Mouse (Mus musculus): ENCODE measurements around the gene Setmar. TPM values are rescaled to one million over a fixed set of nuclear protein-coding genes. Genes with fewer than 3 reads are reported as not detected.

Gene Setmar
- polyA plus RNA-seq, 1 experiment from 2014 or later = 10.4 TPM

DNA sequence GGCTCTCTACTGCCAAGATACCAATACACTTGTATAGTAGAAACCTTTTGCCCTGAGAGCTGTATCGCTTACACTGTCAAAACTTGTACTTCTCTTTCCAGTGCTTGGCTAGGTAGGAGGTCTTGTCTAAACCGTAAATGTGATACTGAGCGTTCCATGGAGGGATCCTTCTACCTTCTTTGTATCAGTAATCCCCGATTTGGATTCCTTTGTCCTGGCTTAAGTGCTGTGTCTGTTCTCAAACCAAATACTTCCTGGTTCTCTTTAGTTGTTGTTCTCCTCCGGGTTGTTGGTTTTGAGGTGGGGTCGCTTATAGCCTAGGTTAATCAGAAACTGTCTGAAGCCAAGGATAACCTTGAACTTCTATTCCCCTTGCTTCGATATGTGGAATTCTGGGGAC lies 6.1 kb downstream of the Setmar start:
- DNase-seq (ENCODE audit: low spot score) = no peak
- Histone ChIP-seq H3K4me1 (ENCODE audit: control insufficient read depth, insufficient read depth, low read length) (no peaks in the 10 kb centered on the region), H3K4me3 (ENCODE audit: low read depth, low read length) (no peak overlapping the region), H3K36me3 (replicated peaks; ENCODE audit: control insufficient read depth, insufficient read depth, low read depth, low read length) (no peaks in the 10 kb centered on the region), H3K9me3 (replicated peaks; ENCODE audit: control insufficient read depth, low read length) (no peaks in the 10 kb centered on the region), H3K27ac (replicated peaks; ENCODE audit: low read depth, low read length) (no peak overlapping the region), H3K27me3 (ENCODE audit: control insufficient read depth, insufficient read depth, low read length) (no peaks in the 10 kb centered on the region), H3K9ac (replicated peaks; ENCODE audit: low read length) (no peak overlapping the region), H3K4me2 (ENCODE audit: low read depth, low read length) (no peak overlapping the region)
- WGBS = 88% methylated on average over 7 of the region's 7 CpGs
- no peak for ATAC-seq (replicated peaks; ENCODE audit: insufficient number of reproducible peaks, low FRiP score, low TSS enrichment, low read depth)

DNA sequence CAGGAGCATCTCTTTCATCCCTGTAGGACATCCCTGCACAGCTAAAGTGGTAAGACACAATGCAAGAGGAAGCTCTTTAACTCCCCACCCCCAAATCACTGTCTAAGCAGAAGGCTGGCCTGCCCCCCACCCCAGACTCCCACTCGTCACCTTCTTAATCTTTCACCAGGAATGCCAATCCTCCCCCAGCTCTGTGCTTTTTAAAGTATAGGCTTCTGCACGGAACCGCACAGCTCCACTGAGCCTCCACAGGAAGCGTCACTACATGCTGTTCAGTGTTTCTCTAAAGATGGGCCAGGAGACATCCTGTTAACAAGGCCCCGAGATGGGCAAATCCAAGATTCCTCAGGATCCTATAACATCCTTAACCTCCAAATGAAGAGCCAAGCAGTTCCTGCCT lies 8.2 kb downstream of the Setmar start:
- Histone ChIP-seq H3K4me1 (ENCODE audit: control insufficient read depth, insufficient read depth, low read length) (no peaks in the 10 kb centered on the region), H3K27ac (replicated peaks; ENCODE audit: low read depth, low read length) (no peak overlapping the region), H3K27me3 (ENCODE audit: control insufficient read depth, insufficient read depth, low read length) (no peaks in the 10 kb centered on the region), H3K4me3 (ENCODE audit: low read depth, low read length) (no peak overlapping the region), H3K9me3 (replicated peaks; ENCODE audit: control insufficient read depth, low read length) (no peaks in the 10 kb centered on the region), H3K9ac (replicated peaks; ENCODE audit: low read length) (no peak overlapping the region), H3K4me2 (ENCODE audit: low read depth, low read length) (no peak overlapping the region), H3K36me3 (replicated peaks; ENCODE audit: control insufficient read depth, insufficient read depth, low read depth, low read length) (no peaks in the 10 kb centered on the region)
- ATAC-seq (replicated peaks; ENCODE audit: insufficient number of reproducible peaks, low FRiP score, low TSS enrichment, low read depth) (no peak), DNase-seq (ENCODE audit: low spot score) (no peak)
- 82% methylated on average over 5 of the region's 5 CpGs for WGBS

DNA sequence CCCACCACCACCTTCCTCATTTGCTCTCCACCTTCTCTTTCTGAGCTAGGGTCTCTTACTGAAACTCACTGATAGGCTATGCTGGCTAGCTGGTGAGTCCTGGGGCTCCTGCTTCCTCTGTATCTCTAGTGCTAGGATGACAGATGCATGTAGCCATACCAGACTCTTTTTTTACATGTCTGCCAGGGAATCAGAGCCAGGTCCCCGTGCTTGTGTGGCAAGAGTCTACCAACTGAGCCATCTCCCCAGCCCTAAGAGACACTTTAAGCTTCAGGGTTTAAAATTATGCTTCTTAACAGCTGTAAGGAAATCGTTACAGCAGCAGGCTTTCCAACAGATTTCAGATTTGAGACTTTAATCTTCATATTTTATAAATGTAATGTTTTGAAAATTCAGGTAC lies 9.1 kb downstream of the Setmar start:
- WGBS = 88% methylated on average over 2 of the region's 2 CpGs
- H3K4me3 ChIP-seq (ENCODE audit: low read depth, low read length) = no peak overlapping the region
- no peak for ATAC-seq (replicated peaks; ENCODE audit: insufficient number of reproducible peaks, low FRiP score, low TSS enrichment, low read depth)
- H3K4me1 ChIP-seq (ENCODE audit: control insufficient read depth, insufficient read depth, low read length) = no peaks in the 10 kb centered on the region
- no peak overlapping the region for H3K27ac ChIP-seq (replicated peaks; ENCODE audit: low read depth, low read length)
- no peak overlapping the region for H3K9ac ChIP-seq (replicated peaks; ENCODE audit: low read length)
- no peak for DNase-seq (ENCODE audit: low spot score)
- no peaks in the 10 kb centered on the region for H3K27me3 ChIP-seq (ENCODE audit: control insufficient read depth, insufficient read depth, low read length)
- no peak overlapping the region for H3K4me2 ChIP-seq (ENCODE audit: low read depth, low read length)
- H3K36me3 ChIP-seq (replicated peaks; ENCODE audit: control insufficient read depth, insufficient read depth, low read depth, low read length) = no peaks in the 10 kb centered on the region
- no peaks in the 10 kb centered on the region for H3K9me3 ChIP-seq (replicated peaks; ENCODE audit: control insufficient read depth, low read length)

DNA sequence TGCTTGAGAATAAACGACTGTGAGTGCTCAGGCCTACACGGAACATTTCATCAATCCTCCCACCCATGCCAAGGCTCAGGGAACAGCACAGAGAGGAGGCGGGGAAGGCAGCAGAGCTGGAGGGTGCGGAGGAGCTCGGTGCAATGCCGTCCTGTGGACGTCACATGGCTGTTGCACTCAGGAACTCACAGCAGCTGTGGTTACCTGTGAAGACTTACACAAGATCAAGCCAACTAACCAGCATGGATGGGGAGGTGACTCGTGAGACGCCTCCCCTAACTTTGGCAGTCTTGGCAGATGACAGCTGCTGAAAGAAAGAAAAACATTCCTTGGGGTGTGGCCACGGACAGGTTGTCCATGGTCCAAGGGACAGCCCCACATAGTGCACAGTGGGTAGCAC lies 9.8 kb downstream of the Setmar start:
- WGBS = 92% methylated on average over 10 of the region's 10 CpGs
- no peaks in the 10 kb centered on the region for H3K27me3 ChIP-seq (ENCODE audit: control insufficient read depth, insufficient read depth, low read length)
- H3K27ac ChIP-seq (replicated peaks; ENCODE audit: low read depth, low read length) = no peak overlapping the region
- ATAC-seq (replicated peaks; ENCODE audit: insufficient number of reproducible peaks, low FRiP score, low TSS enrichment, low read depth) (no peak), DNase-seq (ENCODE audit: low spot score) (no peak)
- no peaks in the 10 kb centered on the region for H3K36me3 ChIP-seq (replicated peaks; ENCODE audit: control insufficient read depth, insufficient read depth, low read depth, low read length)
- no peaks in the 10 kb centered on the region for H3K9me3 ChIP-seq (replicated peaks; ENCODE audit: control insufficient read depth, low read length)
- H3K4me3 ChIP-seq (ENCODE audit: low read depth, low read length) = no peak overlapping the region
- H3K4me1 ChIP-seq (ENCODE audit: control insufficient read depth, insufficient read depth, low read length) = no peaks in the 10 kb centered on the region
- H3K9ac ChIP-seq (replicated peaks; ENCODE audit: low read length) = no peak overlapping the region
- no peak overlapping the region for H3K4me2 ChIP-seq (ENCODE audit: low read depth, low read length)

DNA sequence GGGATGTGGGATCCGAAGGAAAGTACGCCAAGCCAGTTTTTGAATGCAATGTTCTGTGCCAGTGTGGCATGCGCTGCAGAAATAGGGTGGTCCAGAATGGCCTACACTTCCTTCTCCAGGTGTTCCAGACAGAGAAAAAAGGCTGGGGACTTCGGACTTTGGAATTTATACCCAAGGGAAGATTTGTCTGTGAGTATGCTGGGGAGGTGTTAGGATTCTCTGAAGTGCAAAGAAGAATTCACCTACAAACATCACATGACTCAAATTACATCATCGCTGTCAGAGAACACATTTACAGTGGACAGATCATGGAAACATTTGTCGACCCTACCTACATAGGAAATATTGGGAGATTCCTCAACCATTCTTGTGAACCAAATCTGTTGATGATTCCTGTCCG lies 11.0 kb downstream of the Setmar start:
- Histone ChIP-seq H3K9me3 (replicated peaks; ENCODE audit: control insufficient read depth, low read length) (no peaks in the 10 kb centered on the region), H3K27ac (replicated peaks; ENCODE audit: low read depth, low read length) (no peak overlapping the region), H3K36me3 (replicated peaks; ENCODE audit: control insufficient read depth, insufficient read depth, low read depth, low read length) (no peaks in the 10 kb centered on the region), H3K4me3 (ENCODE audit: low read depth, low read length) (no peak overlapping the region), H3K9ac (replicated peaks; ENCODE audit: low read length) (no peak overlapping the region), H3K4me1 (ENCODE audit: control insufficient read depth, insufficient read depth, low read length) (no peaks in the 10 kb centered on the region), H3K27me3 (ENCODE audit: control insufficient read depth, insufficient read depth, low read length) (no peaks in the 10 kb centered on the region), H3K4me2 (ENCODE audit: low read depth, low read length) (no peak overlapping the region)
- WGBS = 95% methylated on average over 7 of the region's 7 CpGs
- no peak for DNase-seq (ENCODE audit: low spot score)
- ATAC-seq (replicated peaks; ENCODE audit: insufficient number of reproducible peaks, low FRiP score, low TSS enrichment, low read depth) = no peak

DNA sequence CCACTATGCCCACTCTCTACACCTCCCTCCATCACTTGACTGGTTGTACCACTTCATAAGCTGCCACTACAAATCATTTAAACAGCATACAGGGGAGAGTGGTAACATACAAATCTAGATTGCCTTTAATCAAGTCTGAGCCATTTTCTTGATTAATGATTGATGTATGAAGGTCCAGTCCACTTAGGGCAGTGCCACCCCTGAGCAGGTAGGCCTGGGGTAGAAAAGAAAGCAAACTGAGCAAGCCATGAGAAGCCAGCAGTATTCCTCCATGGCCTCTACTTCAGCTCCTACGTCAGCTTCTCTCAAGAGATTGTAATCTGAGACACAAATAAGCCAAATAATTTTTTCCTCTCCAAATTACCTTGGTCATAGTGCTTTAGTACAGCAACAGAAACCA lies 26.5 kb downstream of the Setmar start:
- ATAC-seq (replicated peaks; ENCODE audit: insufficient number of reproducible peaks, low FRiP score, low TSS enrichment, low read depth) (no peak), DNase-seq (ENCODE audit: low spot score) (no peak)
- no peaks in the 10 kb centered on the region for H3K27me3 ChIP-seq (ENCODE audit: control insufficient read depth, insufficient read depth, low read length)
- no peaks in the 10 kb centered on the region for H3K36me3 ChIP-seq (replicated peaks; ENCODE audit: control insufficient read depth, insufficient read depth, low read depth, low read length)
- no peaks in the 10 kb centered on the region for H3K9me3 ChIP-seq (replicated peaks; ENCODE audit: control insufficient read depth, low read length)
- H3K27ac ChIP-seq (replicated peaks; ENCODE audit: low read depth, low read length) = no peak overlapping the region
- H3K4me1 ChIP-seq (ENCODE audit: control insufficient read depth, insufficient read depth, low read length) = no peaks in the 10 kb centered on the region
- 58% methylated on average over 1 of the region's 1 CpGs for WGBS
- no peak overlapping the region for H3K4me3 ChIP-seq (ENCODE audit: low read depth, low read length)
- no peak overlapping the region for H3K9ac ChIP-seq (replicated peaks; ENCODE audit: low read length)
- no peak overlapping the region for H3K4me2 ChIP-seq (ENCODE audit: low read depth, low read length)

DNA sequence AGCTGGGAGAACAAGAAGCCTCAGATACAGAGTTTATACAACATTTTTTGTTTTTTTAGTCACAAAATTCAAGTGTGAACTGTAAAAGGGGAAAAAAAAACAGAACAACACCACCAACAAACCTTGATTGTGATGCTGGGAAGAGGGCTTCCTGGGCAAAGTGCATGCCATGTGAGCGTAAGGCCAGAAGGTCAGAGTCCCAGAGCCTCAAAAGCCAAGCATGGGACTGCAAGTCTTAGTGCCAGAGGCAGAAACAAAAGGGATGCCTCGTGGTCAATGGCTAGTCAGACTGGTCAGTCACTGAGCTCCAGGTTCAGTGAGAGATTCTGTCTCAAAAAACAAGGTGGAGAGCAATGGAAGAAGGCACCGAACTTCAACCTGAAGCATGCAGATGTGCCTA lies 27.8 kb downstream of the Setmar start:
- H3K27ac ChIP-seq (replicated peaks; ENCODE audit: low read depth, low read length) = no peak overlapping the region
- H3K4me2 ChIP-seq (ENCODE audit: low read depth, low read length) = no peak overlapping the region
- 77% methylated on average over 3 of the region's 3 CpGs for WGBS
- DNase-seq (ENCODE audit: low spot score) = no peak
- no peak overlapping the region for H3K9ac ChIP-seq (replicated peaks; ENCODE audit: low read length)
- H3K36me3 ChIP-seq (replicated peaks; ENCODE audit: control insufficient read depth, insufficient read depth, low read depth, low read length) = no peaks in the 10 kb centered on the region
- H3K4me3 ChIP-seq (ENCODE audit: low read depth, low read length) = no peak overlapping the region
- H3K27me3 ChIP-seq (ENCODE audit: control insufficient read depth, insufficient read depth, low read length) = no peaks in the 10 kb centered on the region
- no peaks in the 10 kb centered on the region for H3K4me1 ChIP-seq (ENCODE audit: control insufficient read depth, insufficient read depth, low read length)
- no peaks in the 10 kb centered on the region for H3K9me3 ChIP-seq (replicated peaks; ENCODE audit: control insufficient read depth, low read length)
- no peak for ATAC-seq (replicated peaks; ENCODE audit: insufficient number of reproducible peaks, low FRiP score, low TSS enrichment, low read depth)

DNA sequence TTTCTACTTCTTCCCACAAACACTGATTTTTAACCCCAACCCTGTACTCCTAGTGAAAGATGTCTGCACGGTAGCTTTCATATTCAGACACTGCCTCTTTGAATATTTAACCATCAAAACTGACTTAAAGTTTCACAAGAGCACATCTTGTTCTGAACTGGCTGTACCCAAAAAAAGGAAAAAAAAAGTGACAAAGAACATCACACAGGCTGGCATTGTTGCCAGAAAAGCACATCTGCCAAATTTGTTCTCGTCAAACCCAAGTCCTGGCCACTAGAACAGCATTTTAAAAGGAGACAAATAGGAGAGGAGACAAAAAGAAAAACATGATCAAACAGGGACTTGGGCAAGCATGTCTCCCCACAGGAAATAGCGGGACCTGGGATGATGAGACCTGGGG lies 28.6 kb downstream of the Setmar start:
- no peak for DNase-seq (ENCODE audit: low spot score)
- WGBS = 81% methylated on average over 3 of the region's 3 CpGs
- H3K4me3 ChIP-seq (ENCODE audit: low read depth, low read length) = no peak overlapping the region
- no peaks in the 10 kb centered on the region for H3K9me3 ChIP-seq (replicated peaks; ENCODE audit: control insufficient read depth, low read length)
- no peak for ATAC-seq (replicated peaks; ENCODE audit: insufficient number of reproducible peaks, low FRiP score, low TSS enrichment, low read depth)
- no peak overlapping the region for H3K27ac ChIP-seq (replicated peaks; ENCODE audit: low read depth, low read length)
- H3K4me1 ChIP-seq (ENCODE audit: control insufficient read depth, insufficient read depth, low read length) = no peaks in the 10 kb centered on the region
- H3K9ac ChIP-seq (replicated peaks; ENCODE audit: low read length) = no peak overlapping the region
- H3K4me2 ChIP-seq (ENCODE audit: low read depth, low read length) = no peak overlapping the region
- H3K36me3 ChIP-seq (replicated peaks; ENCODE audit: control insufficient read depth, insufficient read depth, low read depth, low read length) = no peaks in the 10 kb centered on the region
- no peaks in the 10 kb centered on the region for H3K27me3 ChIP-seq (ENCODE audit: control insufficient read depth, insufficient read depth, low read length)

DNA sequence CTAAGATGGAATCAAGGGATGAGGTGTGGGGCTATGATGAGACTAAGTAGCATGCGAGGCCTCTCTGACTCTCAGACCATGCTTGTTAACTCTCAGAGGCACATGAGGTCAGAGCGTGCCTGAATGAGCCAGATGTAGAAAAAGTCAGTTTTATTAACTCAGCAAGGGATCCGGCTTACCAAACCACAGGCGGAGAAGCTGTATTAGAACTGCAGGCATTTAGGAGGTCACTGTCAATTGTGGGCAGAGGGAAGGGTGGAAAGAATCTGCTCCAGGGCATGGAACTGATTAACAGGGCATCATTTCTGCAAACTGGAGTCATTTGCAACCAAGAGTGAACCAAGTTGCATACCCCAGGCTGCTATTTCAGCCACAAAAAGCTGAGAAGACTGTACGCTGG lies 30.6 kb downstream of the Setmar start:
- ATAC-seq (replicated peaks; ENCODE audit: insufficient number of reproducible peaks, low FRiP score, low TSS enrichment, low read depth) = no peak
- no peaks in the 10 kb centered on the region for H3K36me3 ChIP-seq (replicated peaks; ENCODE audit: control insufficient read depth, insufficient read depth, low read depth, low read length)
- 55% methylated on average over 5 of the region's 5 CpGs for WGBS

More for the DNA sequence above, 30.6 kb downstream of the Setmar start:
- Histone ChIP-seq H3K9me3 (replicated peaks; ENCODE audit: control insufficient read depth, low read length) (no peaks in the 10 kb centered on the region), H3K27ac (replicated peaks; ENCODE audit: low read depth, low read length) (no peak overlapping the region), H3K4me1 (ENCODE audit: control insufficient read depth, insufficient read depth, low read length) (no peaks in the 10 kb centered on the region; the same call in 1 of the 2 replicates), H3K4me2 (ENCODE audit: low read depth, low read length) (no peak overlapping the region), H3K9ac (replicated peaks; ENCODE audit: low read length) (no peak overlapping the region), H3K27me3 (ENCODE audit: control insufficient read depth, insufficient read depth, low read length) (no peaks in the 10 kb centered on the region), H3K4me3 (ENCODE audit: low read depth, low read length) (no peak overlapping the region)
- peak; percentile 2 for DNase-seq (ENCODE audit: low spot score)
